Mouse (Mus musculus): Measurements from ENCODE around the gene Nod2.

GRCm38 (mm10) chr8:88666435-88666834 lies 19.3 kb downstream of the Nod2 start:
- TF ChIP-seq POLR2A (IDR thresholded peaks at IDR 0.05; ENCODE audit: control insufficient read depth, low read depth, low read length), result no peak
- no peak for TF ChIP-seq CTCF (IDR thresholded peaks at IDR 0.05; ENCODE audit: control insufficient read depth, insufficient read depth, insufficient replicate concordance, low read depth, low read length)

All from testis, adult 2 months (tissue).